ENCODE assay signal across 21 mouse cellular contexts in the genomic region with DNA sequence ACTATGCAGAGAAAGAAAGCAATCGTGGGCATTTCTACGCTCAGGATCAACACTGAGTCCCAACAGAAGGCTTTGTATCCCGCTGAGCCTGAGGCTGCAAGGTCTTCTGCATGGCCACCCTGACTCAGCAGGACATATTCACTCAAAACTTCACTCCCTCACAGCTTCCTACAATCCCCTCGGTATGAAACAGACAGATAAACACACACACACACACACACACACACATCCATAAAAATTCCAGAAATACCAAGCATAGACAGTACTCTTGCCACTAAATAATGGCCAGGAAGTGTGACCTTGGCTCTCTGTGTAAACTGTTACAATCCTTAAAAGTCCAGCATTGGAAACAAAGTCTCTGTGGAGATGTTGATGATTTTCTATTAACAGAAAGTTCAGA.
DNase-seq lines count a peak whose midpoint lies in the region; ATAC-seq and TF ChIP-seq lines count a peak whose summit lies in the region.
"Had no signal": no experiment of that assay in that cellular context is flagged by ENCODE, and none has a peak within 500 bp of the region (broad histone marks: within the 10 kb centered on the region; RNA-seq: fewer than 3 reads in every experiment).

No protein-coding gene starts in this region.

- no peak for TF ChIP-seq CTCF in lung, embryonic 14.5 days (IDR thresholded peaks at IDR 0.05; ENCODE audit: low read depth)
- no peak for TF ChIP-seq CTCF in cerebellum, adult 2 months (IDR thresholded peaks at IDR 0.05; ENCODE audit: borderline replicate concordance, insufficient read depth, low read depth, low read length)

- H3K4me2 ChIP-seq in lung, embryonic 14.5 days: no peak overlapping the region
- H3K4me2 ChIP-seq: forebrain, embryonic 12.5 days; limb, embryonic 15.5 days; liver, embryonic 15.5 days; midbrain, embryonic 12.5 days; neural tube, embryonic 13.5 days; stomach, embryonic 15.5 days had no signal

- no peak for TF ChIP-seq POLR2A in cerebellum, adult 2 months (IDR thresholded peaks at IDR 0.05; ENCODE audit: borderline replicate concordance, insufficient read depth, low read length)

- H3K4me1 ChIP-seq in lung, embryonic 14.5 days (ENCODE audit: insufficient read depth): no peaks in the 10 kb centered on the region
- no peaks in the 10 kb centered on the region for H3K4me1 ChIP-seq in cerebellum, adult 2 months (ENCODE audit: control insufficient read depth, insufficient read depth, low read length)
- H3K4me1 ChIP-seq: forebrain, embryonic 12.5 days; limb, embryonic 15.5 days; liver, embryonic 15.5 days; midbrain, embryonic 12.5 days; neural tube, embryonic 13.5 days; stomach, embryonic 15.5 days had no signal

- no peaks in the 10 kb centered on the region for H3K27me3 ChIP-seq in lung, embryonic 14.5 days (ENCODE audit: insufficient read depth, low read length)
- no peaks in the 10 kb centered on the region for H3K27me3 ChIP-seq in cerebellum, adult 2 months (ENCODE audit: control insufficient read depth, insufficient read depth, low read length)
- H3K27me3 ChIP-seq: forebrain, embryonic 12.5 days; limb, embryonic 15.5 days; liver, embryonic 15.5 days; midbrain, embryonic 12.5 days; neural tube, embryonic 13.5 days; stomach, embryonic 15.5 days had no signal

- DNase-seq in lung, embryonic 14.5 days: peak; percentile 45
- no peak for DNase-seq in lung, postnatal 14 days
- DNase-seq in ZHBTc4 (ENCODE audit: low read depth, low spot score): peak; percentile 3
- peak; percentile 7 for DNase-seq in embryo, embryonic 11 days
- peak; percentile 48 for DNase-seq in mesoderm, embryonic 11.5 days (ENCODE audit: low read depth, low spot score)
- DNase-seq in cerebellum, adult 2 months: no peak
- DNase-seq: adrenal gland, postnatal 36 days; cerebellum, adult 11-12 months; cerebellum, postnatal 25 days; heart, adult 18-20 months; heart, postnatal 4 days had no signal

- H3K4me3 ChIP-seq in lung, embryonic 14.5 days (ENCODE audit: low read depth, low read length): no peak overlapping the region
- no peak overlapping the region for H3K4me3 ChIP-seq in cerebellum, adult 2 months (replicated peaks; ENCODE audit: insufficient read depth, low read depth, low read length)
- H3K4me3 ChIP-seq: forebrain, embryonic 12.5 days; limb, embryonic 15.5 days; liver, embryonic 15.5 days; midbrain, embryonic 12.5 days; neural tube, embryonic 13.5 days; stomach, embryonic 15.5 days had no signal

- H3K9me3 ChIP-seq in lung, embryonic 14.5 days (ENCODE audit: low read depth, low read length): no peaks in the 10 kb centered on the region
- H3K9me3 ChIP-seq: forebrain, embryonic 12.5 days; limb, embryonic 15.5 days; liver, embryonic 15.5 days; midbrain, embryonic 12.5 days; stomach, embryonic 15.5 days had no signal

- H3K36me3 ChIP-seq in lung, embryonic 14.5 days (ENCODE audit: insufficient read depth): no peaks in the 10 kb centered on the region
- H3K36me3 ChIP-seq: forebrain, embryonic 12.5 days; limb, embryonic 15.5 days; liver, embryonic 15.5 days; midbrain, embryonic 12.5 days; neural tube, embryonic 13.5 days; stomach, embryonic 15.5 days had no signal

- H3K27ac ChIP-seq in lung, embryonic 14.5 days (ENCODE audit: low read depth): no peak overlapping the region
- H3K27ac ChIP-seq in cerebellum, adult 2 months (ENCODE audit: insufficient read depth, low read length): no peak overlapping the region
- H3K27ac ChIP-seq: forebrain, embryonic 12.5 days; hindbrain, postnatal 0 days; limb, embryonic 15.5 days; liver, embryonic 15.5 days; midbrain, embryonic 12.5 days; neural tube, embryonic 13.5 days; stomach, embryonic 15.5 days had no signal

- no peak overlapping the region for H3K9ac ChIP-seq in lung, embryonic 14.5 days
- H3K9ac ChIP-seq: forebrain, embryonic 12.5 days; limb, embryonic 15.5 days; liver, embryonic 15.5 days; midbrain, embryonic 12.5 days; neural tube, embryonic 13.5 days; stomach, embryonic 15.5 days had no signal

- ATAC-seq in lung, embryonic 14.5 days (ENCODE audit: insufficient read depth): peak; percentile 69; the same call in 1 of the 2 replicates
- ATAC-seq in megakaryocyte, adult 5-6 weeks (ENCODE audit: poor library complexity, severe bottlenecking): no peak
- ATAC-seq: activated CD4-positive, CD25-positive, alpha-beta regulatory T cell, adult 4 months; hindbrain, postnatal 0 days; intestine, postnatal 0 days had no signal

- WGBS in lung, embryonic 14.5 days: 48% methylated on average over 4 of the region's 4 CpGs
- WGBS in cerebellum, adult 2 months: 37% methylated on average over 4 of the region's 4 CpGs

Comparison
In these comparisons a context has a peak if more than half of its experiments do, and no peak if none do; other contexts are left out.
1. DNase-seq: peak in lung, embryonic 14.5 days (single experiment), ZHBTc4 (single experiment), embryo, embryonic 11 days (single experiment) and mesoderm, embryonic 11.5 days (single experiment); none in lung, postnatal 14 days (single experiment) and cerebellum, adult 2 months (0 of 2).